Mouse (Mus musculus) kidney, adult 2 months (tissue): Measurements from ENCODE around the gene Gm12248.

Source experiments
- CTCF ChIP-seq: fragments of 200-500 bp; conservative IDR thresholded peaks from 2 replicates; pipeline ENCODE4 v1.5.1; 2011; ENCODE audit warnings: low read depth, mild to moderate bottlenecking, control low read depth, low read length, moderate library complexity, mixed read lengths; ENCODE audit not compliant: insufficient read depth, insufficient read length
- POLR2A ChIP-seq: fragments of 200-500 bp; IDR thresholded peaks from one replicate; pipeline ENCODE4 v1.6.1; 2011; ENCODE audit warnings: low read depth, low read length, control low read depth

GRCm38 (mm10) chr11:58135296-58135695 lies 42.4 kb upstream of the Gm12248 start:
- no peak for TF ChIP-seq POLR2A
- TF ChIP-seq CTCF, result no peak
